Mouse (Mus musculus): ENCODE results near the gene Wdr37.
"Not testable (repeated sequence)": the region's sequence is repeated elsewhere in the genome, so short reads cannot be mapped to it uniquely, and the experiment has no call there.

Wdr37 gene

GRCm38 (mm10) chr13:8871314-8871962 lies at the start of gene Wdr37:
Gene Wdr37 (minus strand): TSS chr13:8871909.
- DNase-seq (ENCODE audit: low spot score in 2 of 2) = no peak

GRCm38 (mm10) chr13:8913890-8914289 lies 42.2 kb upstream of the Wdr37 start:
- DNase-seq (ENCODE audit: low spot score in 2 of 2) = not testable (repeated sequence)

- DNase-seq (ENCODE audit: low spot score in 2 of 2) = not testable (repeated sequence)
Observed at GRCm38 (mm10) chr13:8905986-8906385, 34.3 kb upstream of the Wdr37 start.

- DNase-seq (ENCODE audit: low spot score in 2 of 2) = peak; percentile 15 to 18
Observed at GRCm38 (mm10) chr13:8888603-8889002, 16.9 kb upstream of the Wdr37 start.

- DNase-seq (ENCODE audit: low spot score in 2 of 2) = no peak
Observed at GRCm38 (mm10) chr13:8886185-8886560, 14.5 kb upstream of the Wdr37 start.

GRCm38 (mm10) chr13:8885445-8886184 lies 13.9 kb upstream of the Wdr37 start, which contains the start of gene Idi1:
Gene Idi1 (plus strand): TSS chr13:8885501.
- peak; percentile 95 to 96 for DNase-seq (ENCODE audit: low spot score in 2 of 2)

- not testable (repeated sequence) for DNase-seq (ENCODE audit: low spot score in 2 of 2)
Observed at GRCm38 (mm10) chr13:8883870-8884269, 12.2 kb upstream of the Wdr37 start.

- no peak for DNase-seq (ENCODE audit: low spot score in 2 of 2)
Observed at GRCm38 (mm10) chr13:8881611-8882010, 9.9 kb upstream of the Wdr37 start.

- no peak for DNase-seq (ENCODE audit: low spot score in 2 of 2)
Observed at GRCm38 (mm10) chr13:8873776-8874175, 2.1 kb upstream of the Wdr37 start.

GRCm38 (mm10) chr13:8870510-8871313 lies 997 bp downstream of the Wdr37 start:
- peak; percentile 83 to 87 for DNase-seq (ENCODE audit: low spot score in 2 of 2)

GRCm38 (mm10) chr13:8870160-8870509 lies 1.6 kb downstream of the Wdr37 start:
- peak; percentile 10 to 18 for DNase-seq (ENCODE audit: low spot score in 2 of 2)

- DNase-seq (ENCODE audit: low spot score in 2 of 2) = no peak
Observed at GRCm38 (mm10) chr13:8869578-8870157, 2.0 kb downstream of the Wdr37 start.

GRCm38 (mm10) chr13:8866612-8867011 lies 5.1 kb downstream of the Wdr37 start:
- no peak for DNase-seq (ENCODE audit: low spot score in 2 of 2)

- DNase-seq (ENCODE audit: low spot score in 2 of 2) = no peak
Observed at GRCm38 (mm10) chr13:8864990-8865389, 6.7 kb downstream of the Wdr37 start.

GRCm38 (mm10) chr13:8860861-8861260 lies 10.8 kb downstream of the Wdr37 start:
- no peak for DNase-seq (ENCODE audit: low spot score in 2 of 2)

GRCm38 (mm10) chr13:8858453-8858852 lies 13.3 kb downstream of the Wdr37 start:
- no peak for DNase-seq (ENCODE audit: low spot score in 2 of 2)

GRCm38 (mm10) chr13:8854769-8855168 lies 16.9 kb downstream of the Wdr37 start:
- DNase-seq (ENCODE audit: low spot score in 2 of 2) = no peak

- no peak for DNase-seq (ENCODE audit: low spot score in 2 of 2)
Observed at GRCm38 (mm10) chr13:8853424-8853823, 18.3 kb downstream of the Wdr37 start.

- no peak for DNase-seq (ENCODE audit: low spot score in 2 of 2)
Observed at GRCm38 (mm10) chr13:8849311-8849710, 22.4 kb downstream of the Wdr37 start.

- DNase-seq (ENCODE audit: low spot score in 2 of 2) = peak in 1 of 2 experiments; percentile 27
Observed at GRCm38 (mm10) chr13:8847702-8848101, 24.0 kb downstream of the Wdr37 start.

GRCm38 (mm10) chr13:8842273-8842672 lies 29.4 kb downstream of the Wdr37 start:
- DNase-seq (ENCODE audit: low spot score in 2 of 2) = no peak

- not testable (repeated sequence) for DNase-seq (ENCODE audit: low spot score in 2 of 2)
Observed at GRCm38 (mm10) chr13:8841846-8842245, 29.9 kb downstream of the Wdr37 start.
